Mouse (Mus musculus) embryo, embryonic 10 days (tissue): ENCODE data around the gene Thsd4.
"Not testable (repeated sequence)": the region's sequence is repeated elsewhere in the genome, so short reads cannot be mapped to it uniquely, and the experiment has no call there.

ENCODE experiments used
- DNase-seq: peaks from one replicate; pipeline ENCODE4 v3.0.0-alpha.2; 2015; ENCODE audit warnings: low spot score

Thsd4 gene

GRCm38 (mm10) chr9:59971263-59971662 is 550.6 kb downstream of the Thsd4 start:
- no peak for DNase-seq

- peak; percentile 82 for DNase-seq
Measured at GRCm38 (mm10) chr9:59969383-59969782, 552.5 kb downstream of the Thsd4 start.

DNA sequence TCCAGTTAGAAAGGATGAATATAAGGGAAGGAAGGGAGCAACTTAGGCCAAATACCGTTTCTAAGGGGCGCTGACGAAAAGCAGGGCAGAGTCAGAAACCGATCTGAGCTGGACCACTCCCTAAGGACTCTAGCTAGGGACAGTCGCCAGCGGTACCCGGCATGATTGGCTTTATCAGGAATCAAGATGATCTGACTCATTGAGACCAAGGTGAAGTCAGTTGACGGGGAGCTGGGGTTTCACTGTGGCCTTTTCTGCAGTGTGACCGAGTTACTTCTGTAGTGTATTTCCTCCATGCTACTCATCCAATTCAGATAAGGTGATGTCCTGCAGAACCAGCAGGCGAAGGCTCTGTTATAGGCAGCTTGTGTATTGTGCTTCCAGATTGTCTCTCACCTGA is 556.8 kb downstream of the Thsd4 start:
- no peak for DNase-seq

GRCm38 (mm10) chr9:59964367-59964766 is 557.5 kb downstream of the Thsd4 start:
- no peak for DNase-seq

- DNase-seq: no peak
Measured at GRCm38 (mm10) chr9:59961201-59961955, 560.5 kb downstream of the Thsd4 start.

DNA sequence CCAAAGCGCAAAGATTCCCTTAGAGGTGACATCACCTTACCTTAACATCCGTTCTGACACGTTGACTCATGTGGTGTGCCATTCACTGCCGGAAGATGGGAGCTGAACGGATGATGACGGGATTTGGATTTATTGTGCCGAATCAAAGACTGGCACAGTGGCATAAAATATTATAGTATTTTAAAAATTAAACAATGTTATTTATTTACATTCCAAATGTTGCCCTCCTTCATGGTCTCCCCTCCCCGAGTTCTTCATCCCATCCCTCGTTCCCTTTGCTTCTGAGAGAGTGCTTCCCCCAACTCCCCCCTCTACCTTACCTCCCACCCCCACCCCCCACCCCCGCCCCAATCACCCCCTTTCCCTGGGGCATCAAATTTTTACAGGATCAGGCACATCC is 561.3 kb downstream of the Thsd4 start, which contains the start of gene Nr2e3:
TSS of gene Nr2e3 (minus strand) at position 101 of the 400 bp plus-strand sequence.
- no peak for DNase-seq

GRCm38 (mm10) chr9:59959276-59959675 is 562.6 kb downstream of the Thsd4 start:
- DNase-seq: peak; percentile 97

DNA sequence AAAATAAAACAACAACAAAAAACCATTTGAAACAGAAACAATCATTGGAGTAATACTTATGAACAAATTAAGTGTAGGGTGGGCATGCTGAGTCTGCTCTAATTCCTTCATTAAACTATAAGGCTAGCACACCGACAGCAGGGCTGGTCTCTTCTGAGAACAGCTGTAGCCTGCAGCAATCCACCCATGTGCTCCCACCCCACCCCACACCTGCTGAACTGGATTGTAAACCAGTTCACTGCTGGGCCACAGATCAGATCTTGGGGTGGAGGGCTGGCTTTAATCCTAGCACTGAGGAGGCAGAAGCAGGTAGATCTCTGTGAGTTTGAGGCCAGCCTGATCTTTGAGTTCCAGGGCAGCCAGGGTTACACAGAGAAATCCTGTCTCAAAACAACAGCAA is 563.7 kb downstream of the Thsd4 start:
- not testable (repeated sequence) for DNase-seq

DNA sequence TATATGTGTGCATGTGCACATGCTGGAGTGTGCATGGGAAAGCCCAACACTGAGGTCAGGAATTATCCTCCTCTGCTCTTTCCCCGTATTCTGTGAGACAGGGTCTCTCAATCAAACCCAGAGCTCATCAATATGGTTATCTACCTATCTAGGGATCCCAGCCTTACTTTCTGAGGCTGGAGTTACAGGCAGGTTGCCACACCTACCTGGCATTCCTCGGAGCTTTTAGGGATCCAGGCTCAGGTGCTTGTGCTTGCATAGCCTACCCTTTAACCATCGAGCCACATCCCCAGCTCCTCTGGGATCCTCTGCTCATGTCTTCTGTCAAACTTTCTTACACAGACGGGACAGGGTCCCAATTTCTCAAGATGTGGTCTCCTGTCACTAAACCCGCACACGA is 565.4 kb downstream of the Thsd4 start:
- DNase-seq: no peak

GRCm38 (mm10) chr9:59955692-59956091 is 566.2 kb downstream of the Thsd4 start:
- no peak for DNase-seq

GRCm38 (mm10) chr9:59955199-59955598 is 566.6 kb downstream of the Thsd4 start:
- DNase-seq: no peak

DNA sequence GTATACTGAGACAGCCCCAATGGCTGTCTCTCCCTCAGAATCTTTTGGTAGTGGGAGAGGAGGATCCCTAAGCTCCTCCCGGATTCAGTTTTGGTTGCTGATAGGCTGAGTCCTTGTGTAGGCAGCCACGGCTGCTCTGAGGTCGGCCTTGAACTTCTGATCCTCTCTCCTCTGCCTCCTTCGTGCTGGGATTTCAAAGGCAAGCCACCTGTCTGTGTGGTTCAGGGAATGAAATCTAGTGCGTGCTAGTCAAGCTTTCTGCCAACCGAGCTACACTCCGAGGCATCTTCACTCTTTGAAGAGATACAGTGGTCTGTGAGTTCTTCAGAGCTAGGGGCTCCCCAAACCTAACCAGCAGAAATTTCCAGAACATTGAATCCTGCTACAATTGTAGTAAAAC is 568.3 kb downstream of the Thsd4 start:
- DNase-seq: no peak

- DNase-seq: no peak
Measured at GRCm38 (mm10) chr9:59952515-59953070, 569.3 kb downstream of the Thsd4 start.

DNA sequence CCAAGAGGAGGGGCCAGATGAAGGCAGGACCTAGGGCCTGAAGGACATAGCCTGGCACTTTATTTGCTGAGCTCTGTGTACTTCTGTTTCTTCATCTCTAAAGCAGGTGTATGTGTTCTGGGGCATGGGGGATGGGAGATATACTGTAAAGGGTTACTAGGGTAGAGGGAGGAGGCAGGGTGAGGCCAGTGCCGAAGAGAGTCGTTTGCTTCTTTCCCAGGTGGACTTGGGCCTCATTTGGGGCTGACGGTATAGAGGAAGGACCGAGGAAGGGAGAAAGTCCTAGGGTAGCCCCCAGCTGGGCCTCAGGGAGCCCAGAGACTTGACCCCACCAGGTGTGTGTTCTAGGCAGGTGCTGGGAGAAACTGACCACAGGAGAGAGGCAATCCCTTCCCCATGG is 569.9 kb downstream of the Thsd4 start:
- DNase-seq: no peak

- no peak for DNase-seq
Measured at GRCm38 (mm10) chr9:59951001-59951750, 570.7 kb downstream of the Thsd4 start.

- no peak for DNase-seq
Measured at GRCm38 (mm10) chr9:59949981-59950380, 571.9 kb downstream of the Thsd4 start.

- no peak for DNase-seq
Measured at GRCm38 (mm10) chr9:59949511-59949910, 572.3 kb downstream of the Thsd4 start.

GRCm38 (mm10) chr9:59948691-59949250 is 573.1 kb downstream of the Thsd4 start:
- DNase-seq: no peak

GRCm38 (mm10) chr9:59948226-59948625 is 573.6 kb downstream of the Thsd4 start:
- no peak for DNase-seq

DNA sequence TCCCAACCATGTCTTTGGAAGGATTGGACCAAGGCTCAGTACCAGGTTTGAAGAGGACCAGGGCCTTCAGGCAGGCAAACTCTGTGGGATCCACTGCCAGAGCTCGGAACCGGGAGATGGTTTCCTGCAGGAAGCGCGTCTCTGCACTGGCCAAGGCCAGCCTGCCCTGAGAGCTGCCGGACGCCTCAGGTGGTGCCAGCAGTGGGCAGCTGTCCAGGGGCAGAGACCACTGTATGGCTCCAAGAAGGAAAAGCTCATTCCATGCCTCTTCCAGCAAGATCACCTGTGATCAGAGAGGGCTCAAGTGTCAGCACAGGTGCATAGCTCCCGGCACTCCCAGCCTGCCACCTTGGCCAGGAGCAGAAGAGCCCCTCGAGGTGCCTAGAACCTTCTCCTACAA is 574.6 kb downstream of the Thsd4 start:
- DNase-seq: no peak

GRCm38 (mm10) chr9:59945241-59945640 is 576.6 kb downstream of the Thsd4 start:
- DNase-seq: no peak

DNA sequence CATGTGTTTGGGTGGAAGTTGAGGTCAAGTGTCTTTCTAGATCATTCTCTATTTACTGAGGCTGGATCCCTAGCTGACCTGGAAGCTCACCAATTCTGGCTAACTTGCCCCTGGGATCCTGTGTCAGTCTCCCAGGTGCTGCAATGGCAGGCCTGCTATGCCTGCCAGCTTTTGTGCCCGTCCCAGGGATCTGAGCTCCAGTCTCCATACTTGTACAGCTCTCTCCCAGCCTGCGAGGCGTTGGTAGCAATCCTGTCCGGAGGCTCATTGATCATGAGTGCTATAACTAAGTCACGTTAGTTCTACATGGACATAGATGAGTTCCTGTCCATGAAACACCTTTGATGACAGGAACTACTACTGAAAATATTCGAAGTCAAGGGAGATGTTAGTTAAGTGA is 578.0 kb downstream of the Thsd4 start:
- no peak for DNase-seq
